26 mouse cellular contexts compared by ENCODE assay signal in genomic region chr3:84974193-84974592, GRCm38 (mm10).
"Had no signal": no experiment of that assay in that cellular context is flagged by ENCODE, and none has a peak within 500 bp of the region (broad histone marks: within the 10 kb centered on the region; RNA-seq: fewer than 3 reads in every experiment).

No protein-coding gene starts in this region.

- DNase-seq: gastrocnemius, postnatal 14 days; gastrocnemius, postnatal 36 days; heart, adult 2 months; heart, postnatal 14 days; heart, postnatal 36 days; kidney, adult 11 months; kidney, adult 2 months; kidney, adult 9 months; kidney, postnatal 14 days; kidney, postnatal 36 days; layer of hippocampus, adult 9-11 months; layer of hippocampus, postnatal 36 days; left cerebral cortex, postnatal 4 days had no signal

- H3K9ac ChIP-seq: heart, embryonic 13.5 days; heart, embryonic 15.5 days; hindbrain, embryonic 13.5 days; hindbrain, embryonic 15.5 days; kidney, embryonic 15.5 days; limb, embryonic 13.5 days; limb, embryonic 15.5 days; liver, embryonic 12.5 days; liver, embryonic 14.5 days had no signal

- H3K4me2 ChIP-seq: heart, embryonic 11.5 days; heart, embryonic 13.5 days; heart, embryonic 15.5 days; hindbrain, embryonic 13.5 days; hindbrain, embryonic 15.5 days; kidney, embryonic 15.5 days; limb, embryonic 13.5 days; limb, embryonic 15.5 days; liver, embryonic 12.5 days had no signal

- ATAC-seq: hindbrain, postnatal 0 days; intestine, embryonic 16.5 days; liver, embryonic 12.5 days had no signal

- H3K4me1 ChIP-seq: heart, embryonic 13.5 days; heart, embryonic 15.5 days; hindbrain, embryonic 13.5 days; hindbrain, embryonic 15.5 days; kidney, embryonic 15.5 days; limb, embryonic 13.5 days; limb, embryonic 15.5 days; liver, embryonic 12.5 days had no signal

- H3K27me3 ChIP-seq: heart, embryonic 13.5 days; heart, embryonic 15.5 days; hindbrain, embryonic 13.5 days; hindbrain, embryonic 15.5 days; kidney, embryonic 15.5 days; limb, embryonic 13.5 days; limb, embryonic 15.5 days; liver, embryonic 12.5 days had no signal

- H3K9me3 ChIP-seq: heart, embryonic 13.5 days; heart, embryonic 15.5 days; hindbrain, embryonic 13.5 days; hindbrain, embryonic 15.5 days; kidney, embryonic 15.5 days; limb, embryonic 13.5 days; limb, embryonic 15.5 days; liver, embryonic 12.5 days had no signal

- H3K4me3 ChIP-seq: heart, adult 2 months; heart, embryonic 13.5 days; heart, embryonic 15.5 days; hindbrain, embryonic 13.5 days; hindbrain, embryonic 15.5 days; kidney, embryonic 15.5 days; limb, embryonic 13.5 days; limb, embryonic 15.5 days; liver, embryonic 12.5 days had no signal

- H3K27ac ChIP-seq: heart, adult 2 months; heart, embryonic 13.5 days; heart, embryonic 15.5 days; hindbrain, embryonic 13.5 days; hindbrain, embryonic 15.5 days; hindbrain, postnatal 0 days; kidney, embryonic 15.5 days; kidney, postnatal 0 days; limb, embryonic 13.5 days; limb, embryonic 15.5 days; liver, embryonic 12.5 days; liver, embryonic 14.5 days had no signal
